Comparison of ENCODE assay signal across 9 mouse cellular contexts in genomic region chr6:57859043-57860042, GRCm38 (mm10). TPM values are rescaled to one million over a fixed set of nuclear protein-coding genes. Genes with fewer than 3 reads are reported as not detected.
A peak's percentile ranks its signal among the peaks of the same experiment; 100 is the strongest.
DNase-seq lines count a peak whose midpoint lies in the region; ATAC-seq and TF ChIP-seq lines count a peak whose summit lies in the region.
"Had no signal": no experiment of that assay in that cellular context is flagged by ENCODE, and none has a peak within 500 bp of the region (broad histone marks: within the 10 kb centered on the region; RNA-seq: fewer than 3 reads in every experiment).

No protein-coding gene starts in this region.

- H3K4me2 ChIP-seq in embryonic facial prominence, embryonic 12.5 days (replicated peaks): no peak overlapping the region

- CTCF ChIA-PET in Patski (lab: Charles Lee): interaction anchor here (0.6 to 2.2 kb wide), 17 partner anchors 9 to 325 kb away, joined by 3 to 7 read pairs (median 3); partner anchors contain the start of genes Vmn1r21 and Vopp1

- H3K9me3 ChIP-seq in embryonic facial prominence, embryonic 12.5 days: no peaks in the 10 kb centered on the region

- POLR2A ChIA-PET in Patski (lab: Charles Lee): no interaction called here

- in situ Hi-C loops in Patski (cut with MboI; ENCODE audit: low pct_unique_long_range_greater_than_20kb): loop anchor here (10.0 kb wide), 2 partner anchors 115 to 255 kb away; no protein-coding TSS in a partner anchor

- H3K27ac ChIP-seq in embryonic facial prominence, embryonic 12.5 days: no peak overlapping the region
- no peak overlapping the region for H3K27ac ChIP-seq in layer of hippocampus, adult 2 months

- H3K9ac ChIP-seq in embryonic facial prominence, embryonic 12.5 days: no peak overlapping the region

- peak; percentile 87 for ATAC-seq in Patski
- ATAC-seq in embryonic facial prominence, embryonic 12.5 days (ENCODE audit: insufficient number of reproducible peaks, insufficient read depth, low FRiP score, low TSS enrichment): peak; percentile 79; the same call in 1 of the 2 replicates

- H3K4me3 ChIP-seq in embryonic facial prominence, embryonic 12.5 days: no peak overlapping the region
- no peak overlapping the region for H3K4me3 ChIP-seq in layer of hippocampus, adult 2 months

- peaks cover 4% of the 10 kb centered on the region for H3K27me3 ChIP-seq in Patski
- no peaks in the 10 kb centered on the region for H3K27me3 ChIP-seq in embryonic facial prominence, embryonic 12.5 days

- TF ChIP-seq CTCF in Patski (IDR thresholded peaks at IDR 0.05): peak; percentile 92
- peak; percentile 90 for TF ChIP-seq CTCF in layer of hippocampus, adult 2 months (conservative IDR thresholded peaks at IDR 0.05)

- 49% methylated on average over 6 of the region's 6 CpGs for WGBS in embryonic facial prominence, embryonic 12.5 days

- H3K4me1 ChIP-seq in embryonic facial prominence, embryonic 12.5 days: no peaks in the 10 kb centered on the region

- H3K36me3 ChIP-seq in embryonic facial prominence, embryonic 12.5 days: no peaks in the 10 kb centered on the region

- DNase-seq in CD4-positive helper T cell, adult 2 months (ENCODE audit: low read depth, low spot score): peak; percentile 54
- no peak for DNase-seq in Patski (ENCODE audit: low read depth, low spot score)
- peak; percentile 33 for DNase-seq in heart, postnatal 4 days
- DNase-seq in layer of hippocampus, adult 2 months (ENCODE audit: low spot score in 2 of 2): peak; percentile 9 to 12
- peak; percentile 51 for DNase-seq in lung, postnatal 10 days
- DNase-seq in retina, postnatal 7 days (ENCODE audit: low read depth, low spot score): peak; percentile 51
- no peak for DNase-seq in gastrocnemius, postnatal 4 days (ENCODE audit: low spot score in 2 of 2)

RNA-seq across cellular contexts. Expression of gene Vmn1r21, which starts 9.2 kb away (rescaled TPM):
- polyA plus RNA-seq in Patski (2021): not detected
- not detected in 2 replicates for polyA plus RNA-seq in embryonic facial prominence, embryonic 12.5 days (2016; fragmentation: Nextera tagmentation; extraction: Ambion mirVana)
- total RNA-seq in heart, postnatal 4 days (2021): not detected
- total RNA-seq in layer of hippocampus, adult 2 months (2021): not detected
- not detected for total RNA-seq in gastrocnemius, postnatal 4 days (2021)
- polyA plus RNA-seq: large intestine, adult 2 months had no signal

RNA-seq across cellular contexts. Expression of gene Vopp1, which starts 34.4 kb away (rescaled TPM):
- 96.0 TPM for polyA plus RNA-seq in Patski (2021)
- 71.2 and 76.2 TPM in 2 replicates for polyA plus RNA-seq in embryonic facial prominence, embryonic 12.5 days (2016; fragmentation: Nextera tagmentation; extraction: Ambion mirVana)
- 10 to 100 TPM; 27.8 to 30.5 TPM for total RNA-seq in heart, postnatal 4 days (2021)
- 10 to 100 TPM; 65.9 to 70.5 TPM for total RNA-seq in layer of hippocampus, adult 2 months (2021)
- total RNA-seq in gastrocnemius, postnatal 4 days (2021): 10 to 100 TPM; 15.4 to 16.2 TPM

RNA-seq across cellular contexts. Expression of gene Vmn1r22, which starts 48.5 kb away (rescaled TPM):
- polyA plus RNA-seq in Patski (2021): not detected
- not detected in 2 replicates for polyA plus RNA-seq in embryonic facial prominence, embryonic 12.5 days (2016; fragmentation: Nextera tagmentation; extraction: Ambion mirVana)
- not detected for total RNA-seq in heart, postnatal 4 days (2021)
- not detected for total RNA-seq in layer of hippocampus, adult 2 months (2021)
- not detected for total RNA-seq in gastrocnemius, postnatal 4 days (2021)
- polyA plus RNA-seq: large intestine, adult 2 months had no signal

Comparison
In these comparisons a context has a peak if more than half of its experiments do, and no peak if none do; other contexts are left out.
1. DNase-seq: peak in CD4-positive helper T cell, adult 2 months (single experiment), heart, postnatal 4 days (single experiment), layer of hippocampus, adult 2 months (2 of 2), lung, postnatal 10 days (single experiment) and retina, postnatal 7 days (single experiment); none in Patski (single experiment) and gastrocnemius, postnatal 4 days (0 of 2).